ENCODE assay signal across 25 mouse cellular contexts in the genomic region with DNA sequence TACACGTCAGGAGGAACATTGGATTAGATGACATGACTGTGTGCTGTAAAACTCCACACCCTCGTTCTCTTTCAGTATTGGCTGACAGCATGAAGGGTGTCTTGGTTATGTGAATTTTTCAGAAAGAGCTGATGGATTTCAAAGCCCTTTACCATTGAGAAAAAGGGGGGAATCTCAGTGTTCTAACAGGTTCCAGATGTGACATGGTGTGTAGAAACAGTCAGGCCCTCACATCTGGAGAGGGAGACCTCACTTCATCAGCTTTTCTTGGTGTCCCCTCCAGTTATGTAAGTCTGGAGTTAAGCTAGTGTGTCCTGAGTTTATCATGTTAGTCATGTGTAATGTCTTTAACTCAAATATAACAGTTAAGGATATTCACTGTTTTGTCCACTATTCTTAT. TPM values are rescaled to one million over a fixed set of nuclear protein-coding genes. Genes with fewer than 3 reads are reported as not detected.
"Had no signal": no experiment of that assay in that cellular context is flagged by ENCODE, and none has a peak within 500 bp of the region (broad histone marks: within the 10 kb centered on the region; RNA-seq: fewer than 3 reads in every experiment).

No protein-coding gene starts in this region.

- H3K27me3 ChIP-seq: liver, embryonic 12.5 days; liver, embryonic 15.5 days; lung, embryonic 15.5 days; midbrain, embryonic 12.5 days; midbrain, embryonic 15.5 days; neural tube, embryonic 13.5 days; stomach, embryonic 15.5 days had no signal

- H3K9me3 ChIP-seq: liver, embryonic 12.5 days; liver, embryonic 15.5 days; lung, embryonic 15.5 days; midbrain, embryonic 12.5 days; midbrain, embryonic 15.5 days; neural tube, embryonic 13.5 days; stomach, embryonic 15.5 days had no signal

- DNase-seq: kidney, adult 2 months; kidney, postnatal 25 days; layer of hippocampus, adult 9-11 months; liver; lung, adult 18-20 months; lung, postnatal 10 days; lung, postnatal 4 days; retina, postnatal 1 day; right cerebral cortex, postnatal 25 days; spleen, adult 18-20 months; thymus, postnatal 25 days had no signal

- H3K27ac ChIP-seq: kidney, postnatal 0 days; layer of hippocampus, adult 2 months; liver, embryonic 12.5 days; liver, embryonic 15.5 days; lung, embryonic 15.5 days; midbrain, embryonic 12.5 days; midbrain, embryonic 15.5 days; neural tube, embryonic 13.5 days; stomach, embryonic 15.5 days had no signal

- H3K4me1 ChIP-seq: liver, embryonic 12.5 days; liver, embryonic 15.5 days; lung, embryonic 15.5 days; midbrain, embryonic 15.5 days; neural tube, embryonic 13.5 days; stomach, embryonic 15.5 days had no signal

- H3K9ac ChIP-seq: liver, embryonic 12.5 days; liver, embryonic 15.5 days; lung, embryonic 15.5 days; midbrain, embryonic 12.5 days; midbrain, embryonic 15.5 days; neural tube, embryonic 13.5 days; stomach, embryonic 15.5 days had no signal

- ATAC-seq: liver, embryonic 12.5 days; midbrain, embryonic 15.5 days had no signal

- H3K4me2 ChIP-seq: liver, embryonic 12.5 days; liver, embryonic 15.5 days; lung, embryonic 15.5 days; midbrain, embryonic 12.5 days; midbrain, embryonic 15.5 days; neural tube, embryonic 13.5 days; stomach, embryonic 15.5 days had no signal

- H3K36me3 ChIP-seq: liver, embryonic 12.5 days; liver, embryonic 15.5 days; lung, embryonic 15.5 days; midbrain, embryonic 12.5 days; midbrain, embryonic 15.5 days; neural tube, embryonic 13.5 days; stomach, embryonic 15.5 days had no signal

- H3K4me3 ChIP-seq: layer of hippocampus, adult 2 months; liver, embryonic 12.5 days; liver, embryonic 15.5 days; lung, embryonic 15.5 days; midbrain, embryonic 12.5 days; midbrain, embryonic 15.5 days; myocyte; neural tube, embryonic 13.5 days; stomach, embryonic 15.5 days had no signal

RNA-seq across cellular contexts. Expression of a gene that starts 43.6 kb away (rescaled TPM):
- total RNA-seq: megakaryocyte progenitor cell, adult 5-6 weeks; megakaryocyte-erythroid progenitor cell, adult 5-6 weeks; monocyte, adult 5-6 weeks; neutrophil, adult 5-6 weeks had no signal
